Mouse (Mus musculus): ENCODE data around the gene Cadps.
"Not testable (repeated sequence)": the region's sequence is repeated elsewhere in the genome, so short reads cannot be mapped to it uniquely, and the experiment has no call there.

Gene Cadps

GRCm38 (mm10) chr14:12592472-12593075, 230.3 kb downstream of the Cadps start:
- in situ Hi-C loops (cut with MseI, MboI): no loop called here

- in situ Hi-C loops (cut with MseI, MboI): no loop called here
These were observed 231.1 kb downstream of the Cadps start for GRCm38 (mm10) chr14:12591829-12592228.

GRCm38 (mm10) chr14:12583536-12583935, 239.3 kb downstream of the Cadps start:
- in situ Hi-C loops (cut with MseI, MboI): no loop called here

DNA sequence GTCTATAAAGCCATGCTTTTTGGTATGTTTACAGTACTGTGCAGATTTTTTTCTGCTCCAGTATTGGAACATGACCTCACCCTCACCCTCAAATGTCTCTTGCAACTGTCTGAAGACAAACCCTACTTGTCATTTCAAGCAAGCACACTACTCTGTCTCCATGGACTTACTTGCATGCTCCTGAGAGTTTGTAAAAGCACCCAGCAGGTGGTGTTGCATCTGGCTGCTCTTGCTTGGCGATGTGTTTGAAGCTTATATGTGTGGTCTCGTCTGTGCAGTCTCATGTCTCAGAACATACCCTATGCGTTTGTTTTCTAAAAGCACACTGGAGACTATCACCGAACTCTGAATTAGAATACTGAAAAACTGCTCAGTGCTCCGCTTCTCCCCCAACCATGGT, 241.2 kb downstream of the Cadps start:
- in situ Hi-C loops (cut with MseI, MboI): no loop called here

GRCm38 (mm10) chr14:12580786-12581185, 242.1 kb downstream of the Cadps start:
- in situ Hi-C loops (cut with MseI, MboI): no loop called here

DNA sequence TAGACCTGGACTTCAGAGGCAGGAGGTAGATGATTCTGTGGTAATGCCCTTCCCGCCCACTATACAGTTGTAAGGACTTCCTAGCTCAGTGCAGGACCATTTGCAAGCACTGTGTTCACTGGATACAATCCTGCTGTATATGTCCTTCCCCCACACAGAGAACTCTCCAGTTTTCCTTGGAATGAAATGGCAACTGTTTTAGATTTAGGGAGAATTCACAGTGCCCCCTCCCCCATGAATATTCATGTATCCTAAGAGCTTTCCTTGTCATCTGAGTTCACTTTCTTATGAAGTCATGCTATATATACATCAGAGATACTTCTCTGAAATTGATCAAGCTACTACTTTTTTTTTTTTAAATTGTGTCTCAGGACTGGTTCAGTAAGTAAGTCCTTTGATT, 244.7 kb downstream of the Cadps start:
- in situ Hi-C loops (cut with MseI, MboI): loop anchor here in 1 of 2 experiments (10.0 kb wide), 1 partner anchor 627 kb away; no protein-coding TSS in a partner anchor

DNA sequence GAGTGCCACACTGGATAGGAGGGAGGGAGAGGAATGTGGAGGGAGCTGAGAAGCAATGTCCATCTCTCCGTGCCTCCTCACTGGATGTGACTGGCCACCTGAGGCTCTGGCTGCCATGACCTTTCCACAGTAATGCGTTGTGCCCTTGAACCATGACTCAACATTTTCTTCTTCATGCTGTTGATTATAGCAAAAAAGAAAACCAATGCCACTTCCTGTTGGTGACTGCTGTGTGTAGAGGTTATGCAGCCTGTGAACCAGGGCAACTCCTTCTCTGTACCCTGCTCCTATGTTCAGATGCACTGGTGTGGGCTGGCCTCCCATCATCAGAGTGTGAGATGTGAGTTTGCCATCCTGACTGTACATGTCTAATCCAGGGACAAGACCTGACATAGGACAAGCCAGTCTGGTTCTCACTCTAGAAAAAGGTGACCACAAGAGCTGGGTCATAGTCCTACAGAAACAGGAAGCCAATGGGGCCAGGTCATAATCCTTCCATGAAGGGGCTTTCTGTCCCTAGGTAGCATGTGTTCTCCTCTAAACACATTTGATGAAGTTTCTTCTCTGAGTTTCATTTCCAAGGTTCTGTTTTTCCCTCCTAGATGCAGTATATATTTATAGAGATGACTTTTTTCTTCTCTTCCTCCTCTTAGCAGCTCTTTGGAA, 245.3 kb downstream of the Cadps start:
- in situ Hi-C loops (cut with MseI, MboI): loop anchor here in 1 of 2 experiments (10.0 kb wide), 1 partner anchor 627 kb away; no protein-coding TSS in a partner anchor

GRCm38 (mm10) chr14:12575105-12575504, 247.8 kb downstream of the Cadps start:
- in situ Hi-C loops (cut with MseI, MboI): loop anchor here in 1 of 2 experiments (10.0 kb wide), 1 partner anchor 630 kb away; no protein-coding TSS in a partner anchor

DNA sequence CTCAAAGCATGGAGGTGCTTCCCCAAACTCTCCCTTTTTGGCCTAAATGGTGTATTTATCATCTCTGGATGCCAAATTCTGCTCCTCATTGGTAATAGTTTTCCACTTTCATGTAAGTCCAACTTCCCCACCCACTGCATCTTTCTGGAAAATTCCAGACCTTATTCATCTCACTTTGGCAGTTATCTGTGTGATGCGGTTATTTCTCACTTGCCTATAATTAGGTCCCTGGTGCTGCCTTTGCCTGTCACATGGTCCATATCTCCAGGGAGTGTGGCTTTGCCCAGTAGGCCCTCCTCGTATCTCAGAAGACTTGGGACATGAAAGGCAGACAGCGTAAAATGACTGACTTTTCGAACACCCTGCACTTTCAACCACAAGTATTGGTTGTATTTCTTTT, 248.5 kb downstream of the Cadps start:
- in situ Hi-C loops (cut with MseI, MboI): loop anchor here in 1 of 2 experiments (10.0 kb wide), 1 partner anchor 630 kb away; no protein-coding TSS in a partner anchor

DNA sequence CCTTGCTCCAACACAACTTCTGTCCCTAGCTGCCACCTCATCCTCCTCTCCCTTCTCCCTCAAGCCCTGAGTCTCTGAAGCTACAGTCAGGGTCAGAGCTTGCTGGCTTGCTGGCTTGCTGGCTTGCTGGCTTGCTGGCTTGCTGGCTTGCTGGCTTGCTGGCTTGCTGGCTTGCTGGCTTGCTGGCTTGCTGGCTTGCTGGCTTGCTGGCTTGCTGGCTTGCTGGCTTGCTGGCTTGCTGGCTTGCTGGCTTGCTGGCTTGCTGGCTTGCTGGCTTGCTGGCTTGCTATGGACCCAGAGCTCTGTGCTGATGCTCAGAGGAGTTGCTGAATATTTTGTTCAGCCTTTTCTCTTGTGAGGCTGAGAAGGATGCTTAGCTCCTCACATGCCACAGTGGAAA, 261.1 kb downstream of the Cadps start:
- in situ Hi-C loops (cut with MseI, MboI): not testable (repeated sequence)

DNA sequence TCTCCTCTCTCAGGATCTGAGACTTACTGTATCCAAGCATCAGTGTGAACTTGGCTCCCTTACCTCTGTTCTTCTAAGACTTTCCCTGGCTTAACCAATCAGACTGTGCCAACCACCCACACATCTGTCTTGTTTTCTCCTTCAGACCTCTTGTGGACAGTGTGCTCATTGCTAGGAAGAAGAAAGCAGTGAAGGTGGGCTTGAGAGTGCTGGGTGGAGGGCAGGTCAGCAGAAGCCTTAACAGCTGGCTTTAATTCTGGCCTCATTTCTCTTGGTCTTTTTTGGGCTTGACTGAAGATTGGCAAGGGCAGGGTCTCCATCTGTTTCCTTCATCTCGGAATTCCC, 262.7 kb downstream of the Cadps start:
- in situ Hi-C loops (cut with MseI, MboI): no loop called here

GRCm38 (mm10) chr14:12559574-12560232, 263.2 kb downstream of the Cadps start:
- in situ Hi-C loops (cut with MseI, MboI): no loop called here

- in situ Hi-C loops (cut with MseI, MboI): no loop called here
These were observed 263.8 kb downstream of the Cadps start for GRCm38 (mm10) chr14:12558920-12559573.

- in situ Hi-C loops (cut with MseI, MboI): no loop called here
These were observed 268.4 kb downstream of the Cadps start for GRCm38 (mm10) chr14:12554486-12554885.

- in situ Hi-C loops (cut with MseI, MboI): no loop called here
These were observed 271.5 kb downstream of the Cadps start for GRCm38 (mm10) chr14:12551353-12551752.

DNA sequence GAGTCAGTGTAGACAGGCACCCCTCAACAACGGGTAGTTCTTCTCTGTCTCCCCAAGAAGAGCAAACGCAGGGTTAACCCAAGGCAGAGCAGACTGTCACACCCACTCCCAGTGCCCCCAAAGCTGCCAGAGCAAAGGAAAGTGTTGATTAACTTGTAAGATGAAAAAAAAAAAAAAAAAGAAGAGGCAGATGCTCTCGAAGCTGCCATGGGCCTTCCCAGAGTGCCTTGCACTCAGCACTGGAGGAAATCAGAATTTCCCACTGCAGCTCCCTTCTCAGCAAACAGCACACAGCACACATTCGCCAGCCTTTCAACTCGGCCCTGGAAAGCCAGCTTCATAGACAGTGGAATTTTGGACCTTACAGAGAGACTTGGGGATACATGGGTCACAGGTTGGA, 271.9 kb downstream of the Cadps start:
- in situ Hi-C loops (cut with MseI, MboI): no loop called here

- in situ Hi-C loops (cut with MseI, MboI): no loop called here
These were observed 273.6 kb downstream of the Cadps start for GRCm38 (mm10) chr14:12549290-12549689.

DNA sequence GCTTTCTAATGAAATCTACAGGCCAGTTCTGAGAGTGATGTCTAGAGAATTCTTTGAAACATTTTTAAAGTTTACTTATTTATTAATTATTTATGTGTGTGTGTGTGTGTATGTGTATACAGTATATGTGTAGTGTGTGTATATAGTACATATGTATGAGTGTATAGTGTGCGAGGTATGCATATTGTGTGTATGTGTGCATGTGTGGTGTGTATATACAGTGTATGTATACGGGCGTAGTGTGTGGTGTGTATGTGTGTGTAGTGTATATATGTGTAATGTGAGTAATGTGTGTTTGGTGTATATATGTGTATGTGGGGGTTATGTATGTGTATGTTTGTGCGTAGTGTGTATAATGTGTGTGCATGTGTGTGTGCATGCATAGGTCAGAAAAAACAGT, 275.4 kb downstream of the Cadps start:
- in situ Hi-C loops (cut with MseI, MboI): no loop called here

GRCm38 (mm10) chr14:12541733-12542132, 281.1 kb downstream of the Cadps start:
- in situ Hi-C loops (cut with MseI, MboI): no loop called here

DNA sequence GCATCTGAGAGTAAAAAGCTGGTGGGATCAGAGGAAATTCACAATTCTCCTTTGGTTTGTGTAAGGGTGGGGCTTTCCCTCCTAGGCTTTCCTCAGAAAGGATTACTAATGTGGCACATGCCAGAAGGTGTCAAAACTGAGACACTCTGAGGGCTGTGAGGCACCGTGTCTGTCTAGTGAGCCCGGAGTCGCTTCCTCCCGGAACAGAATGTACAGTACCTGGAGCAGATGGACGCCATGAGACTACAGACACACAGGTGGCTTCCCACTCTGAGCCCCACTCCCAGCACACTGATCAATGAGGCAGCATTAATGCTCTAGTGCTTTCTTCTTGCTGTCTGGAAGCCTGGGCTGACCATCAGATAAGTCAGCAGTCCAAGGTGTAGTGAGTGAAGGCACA, 283.8 kb downstream of the Cadps start:
- in situ Hi-C loops (cut with MseI, MboI): loop anchor here (10.0 kb wide), 2 partner anchors 234 to 384 kb away; no protein-coding TSS in a partner anchor

GRCm38 (mm10) chr14:12531101-12531500, 291.8 kb downstream of the Cadps start:
- in situ Hi-C loops (cut with MseI, MboI): loop anchor here (10.0 kb wide), 2 partner anchors 226 to 376 kb away; no protein-coding TSS in a partner anchor

DNA sequence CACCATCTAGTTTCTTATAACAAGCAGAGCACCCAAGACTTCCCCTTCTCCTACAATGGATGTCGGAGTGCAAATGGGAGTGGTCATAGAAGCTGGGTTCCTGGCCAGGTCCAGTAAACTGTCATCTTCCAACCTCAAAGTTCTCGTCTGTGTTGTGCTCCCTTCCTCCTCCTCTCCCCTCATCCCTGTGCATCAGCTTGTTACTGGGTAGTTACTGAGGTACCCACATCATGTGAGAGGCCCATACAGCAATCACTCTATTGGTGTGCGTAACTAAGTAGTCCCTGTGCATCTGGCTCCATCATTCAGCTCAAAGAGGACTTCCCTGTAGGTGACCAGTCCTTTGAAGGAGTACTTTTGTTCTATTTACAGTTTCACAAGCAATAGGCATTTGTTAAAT, 292.3 kb downstream of the Cadps start:
- in situ Hi-C loops (cut with MseI, MboI): loop anchor here (10.0 kb wide), 2 partner anchors 226 to 376 kb away; no protein-coding TSS in a partner anchor

All from mouse trophoblast stem cell (cell line).